Mouse (Mus musculus) G1E (cell line): Measurements from ENCODE around the gene Fbxo44.

Experiments
- CTCF ChIP-seq: IDR thresholded peaks from 2 replicates; pipeline ENCODE4 v1.5.1; 2012; ENCODE audit warnings: low read depth, low read length, inconsistent platforms, mixed read lengths
- GATA1 ChIP-seq: IDR thresholded peaks from 2 replicates; pipeline ENCODE4 v1.6.1; 2012; ENCODE audit warnings: borderline replicate concordance, low read length, inconsistent platforms, mixed read lengths
- GATA2 ChIP-seq: IDR thresholded peaks from 2 replicates; pipeline ENCODE4 v1.6.1; 2012; ENCODE audit warnings: low read depth, low read length, inconsistent platforms, borderline replicate concordance
- POLR2AphosphoS5 ChIP-seq: IDR thresholded peaks from 2 replicates; pipeline ENCODE4 v1.6.1; 2012; ENCODE audit warnings: low read depth, low read length, inconsistent platforms; ENCODE audit not compliant: insufficient replicate concordance
- TAL1 ChIP-seq: conservative IDR thresholded peaks from 2 replicates; pipeline ENCODE4 v1.6.1; 2012; ENCODE audit warnings: low read depth, low read length, inconsistent platforms, mixed read lengths

DNA sequence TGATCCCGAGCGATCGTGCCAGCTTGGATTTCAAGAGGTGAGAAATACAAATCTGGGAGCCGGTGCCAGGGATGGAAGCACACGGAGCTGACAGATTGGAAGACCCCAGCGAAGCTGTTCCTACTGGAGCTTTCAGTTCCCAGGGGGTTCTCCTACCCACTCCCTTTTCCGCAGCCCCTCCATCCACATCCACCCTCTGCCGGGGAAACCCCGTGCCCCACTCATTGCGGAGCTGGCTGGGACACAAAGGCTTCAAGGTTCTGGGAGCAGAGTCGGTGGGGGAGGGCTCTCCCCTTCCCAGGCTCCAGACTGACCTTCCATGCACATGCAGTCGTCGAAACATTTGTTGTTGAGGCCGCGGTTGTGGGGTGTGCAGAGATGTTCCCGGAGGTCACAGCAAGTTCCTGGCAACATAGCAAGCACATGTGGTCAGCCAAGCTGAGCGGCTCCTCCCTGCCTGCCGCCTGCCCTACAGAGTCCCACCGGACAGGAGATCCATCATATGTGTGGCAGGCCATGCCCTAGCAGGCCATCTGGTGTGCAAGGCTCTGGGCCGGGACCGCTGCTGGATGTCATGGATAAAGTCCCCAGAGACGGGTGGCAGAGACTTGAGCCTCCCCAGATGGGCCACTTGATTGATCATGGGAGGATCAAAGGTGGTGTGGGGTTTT, 52.5 kb downstream of the Fbxo44 start:
- TF ChIP-seq CTCF = no peak
- no peak for TF ChIP-seq GATA1
- no peak for TF ChIP-seq TAL1
- TF ChIP-seq POLR2AphosphoS5 = no peak
- TF ChIP-seq GATA2 = no peak
